13 mouse cellular contexts compared by ENCODE assay signal in the genomic region with DNA sequence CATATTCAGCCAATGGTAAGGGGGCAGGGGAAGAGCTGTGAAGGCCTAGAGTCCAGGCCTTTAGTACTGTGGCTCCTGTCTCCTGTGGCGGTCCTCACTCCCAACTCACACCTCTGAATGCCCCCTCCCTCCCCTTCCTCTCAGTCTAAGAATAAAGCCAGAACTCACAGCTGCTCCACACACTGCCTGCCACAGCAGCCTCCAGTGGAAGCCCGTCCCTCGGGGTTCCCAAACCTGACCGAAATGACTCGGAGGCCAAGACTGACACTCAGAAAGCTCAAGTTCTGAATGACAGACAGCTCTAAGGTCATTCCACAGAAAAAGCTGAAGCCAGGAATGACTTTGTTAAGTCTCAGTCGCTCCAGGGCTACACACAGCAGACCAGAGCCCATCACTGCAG. TPM values are rescaled to one million over a fixed set of nuclear protein-coding genes. Genes with fewer than 3 reads are reported as not detected.
DNase-seq lines count a peak whose midpoint lies in the region; ATAC-seq and TF ChIP-seq lines count a peak whose summit lies in the region.
"Had no signal": no experiment of that assay in that cellular context is flagged by ENCODE, and none has a peak within 500 bp of the region (broad histone marks: within the 10 kb centered on the region; RNA-seq: fewer than 3 reads in every experiment).

No protein-coding gene starts in this region.

- no peaks in the 10 kb centered on the region for H3K9me3 ChIP-seq in hindbrain, embryonic 11.5 days (ENCODE audit: control insufficient read depth, low read length)
- no peaks in the 10 kb centered on the region for H3K9me3 ChIP-seq in hindbrain, embryonic 10.5 days
- no peaks in the 10 kb centered on the region for H3K9me3 ChIP-seq in ES-E14 (ENCODE audit: control insufficient read depth, insufficient read depth, low read depth, low read length)
- no peaks in the 10 kb centered on the region for H3K9me3 ChIP-seq in midbrain, embryonic 12.5 days
- H3K9me3 ChIP-seq: G1E; stomach, embryonic 15.5 days had no signal

- peak; percentile 62 for DNase-seq in cerebellum, adult 11-12 months
- DNase-seq in hindbrain, embryonic 11.5 days (ENCODE audit: low spot score) = peak; percentile 11
- DNase-seq in hindbrain, embryonic 10.5 days (ENCODE audit: low spot score) = no peak
- no peak for DNase-seq in ES-E14 (ENCODE audit: low read depth, low spot score)
- DNase-seq in embryo, embryonic 10 days (ENCODE audit: low spot score) = no peak
- DNase-seq in thymus, postnatal 25 days = no peak
- DNase-seq: lung, postnatal 10 days had no signal

- no peaks in the 10 kb centered on the region; the same call in 1 of the 2 replicates for H3K4me1 ChIP-seq in hindbrain, embryonic 11.5 days (replicated peaks; ENCODE audit: control insufficient read depth, insufficient read depth, low read length)
- peaks cover 22% of the 10 kb centered on the region for H3K4me1 ChIP-seq in hindbrain, embryonic 10.5 days (replicated peaks)
- H3K4me1 ChIP-seq in ES-E14 (ENCODE audit: control insufficient read depth in 2 of 2, insufficient read depth in 2 of 2, low read length in 2 of 2, poor library complexity in 1 of 2) = no peaks in the 10 kb centered on the region; a peak in 1 of 4 replicates
- peaks cover 18% of the 10 kb centered on the region for H3K4me1 ChIP-seq in midbrain, embryonic 12.5 days

- no peak overlapping the region for H3K9ac ChIP-seq in hindbrain, embryonic 11.5 days (ENCODE audit: low read depth, low read length)
- H3K9ac ChIP-seq in ES-E14 (ENCODE audit: insufficient read depth, low read depth, low read length, poor library complexity, severe bottlenecking) = 0 out of 2 replicates have a peak overlapping the region, but pooled peaks have one; percentile 11
- no peak overlapping the region for H3K9ac ChIP-seq in midbrain, embryonic 12.5 days (replicated peaks)

- no peak overlapping the region for H3K27ac ChIP-seq in hindbrain, embryonic 11.5 days (ENCODE audit: low read depth, low read length)
- no peak overlapping the region for H3K27ac ChIP-seq in hindbrain, embryonic 10.5 days
- H3K27ac ChIP-seq in ES-E14 (ENCODE audit: insufficient read depth, low read depth, low read length, poor library complexity, severe bottlenecking) = no peak overlapping the region
- H3K27ac ChIP-seq in midbrain, embryonic 12.5 days (replicated peaks) = no peak overlapping the region
- H3K27ac ChIP-seq: stomach, embryonic 15.5 days had no signal

- H3K36me3 ChIP-seq in hindbrain, embryonic 11.5 days (ENCODE audit: control insufficient read depth, insufficient read depth, low read length) = no peaks in the 10 kb centered on the region
- no peaks in the 10 kb centered on the region for H3K36me3 ChIP-seq in hindbrain, embryonic 10.5 days
- no peaks in the 10 kb centered on the region for H3K36me3 ChIP-seq in ES-E14 (ENCODE audit: control insufficient read depth, insufficient read depth, low read length, poor library complexity, severe bottlenecking)
- peaks cover 6% of the 10 kb centered on the region; the same call in 1 of the 2 replicates for H3K36me3 ChIP-seq in midbrain, embryonic 12.5 days
- H3K36me3 ChIP-seq: G1E; stomach, embryonic 15.5 days had no signal

- in situ Hi-C loops in ES-E14 (cut with MboI; ENCODE audit: low sequenced_read_pairs in 2 of 2, unreplicated experiment in 2 of 2) = no loop called here

- no peak overlapping the region; the same call in 1 of the 2 replicates for H3K4me2 ChIP-seq in hindbrain, embryonic 11.5 days (replicated peaks; ENCODE audit: low read depth, low read length)
- peak overlapping the region; percentile 83; the same call in 1 of the 2 replicates for H3K4me2 ChIP-seq in midbrain, embryonic 12.5 days (replicated peaks)

- ATAC-seq in cerebellum, adult (ENCODE audit: insufficient number of reproducible peaks, low FRiP score, low TSS enrichment) = no peak
- ATAC-seq in hindbrain, embryonic 11.5 days (ENCODE audit: low FRiP score) = no peak
- ATAC-seq in midbrain, embryonic 12.5 days (ENCODE audit: low FRiP score, low read depth) = no peak
- ATAC-seq: activated CD4-positive, CD25-positive, alpha-beta regulatory T cell, adult 4 months; intestine, postnatal 0 days had no signal

- H3K4me3 ChIP-seq in hindbrain, embryonic 11.5 days (ENCODE audit: low read depth, low read length) = no peak overlapping the region
- no peak overlapping the region for H3K4me3 ChIP-seq in hindbrain, embryonic 10.5 days
- H3K4me3 ChIP-seq in ES-E14 (ENCODE audit: insufficient read depth in 1 of 2, low read depth in 1 of 2, low read length in 2 of 2, poor library complexity in 1 of 2, severe bottlenecking in 1 of 2) = no peak overlapping the region
- H3K4me3 ChIP-seq in midbrain, embryonic 12.5 days = no peak overlapping the region

- no peaks in the 10 kb centered on the region for H3K27me3 ChIP-seq in hindbrain, embryonic 11.5 days (ENCODE audit: control insufficient read depth, insufficient read depth, low read length)
- H3K27me3 ChIP-seq in hindbrain, embryonic 10.5 days (ENCODE audit: insufficient read depth, poor library complexity, severe bottlenecking) = peaks cover 20% of the 10 kb centered on the region
- no peaks in the 10 kb centered on the region for H3K27me3 ChIP-seq in midbrain, embryonic 12.5 days
- H3K27me3 ChIP-seq: stomach, embryonic 15.5 days had no signal

- WGBS in hindbrain, embryonic 11.5 days = 78% methylated on average over 6 of the region's 6 CpGs
- WGBS in hindbrain, embryonic 10.5 days = 67% methylated on average over 6 of the region's 6 CpGs
- WGBS in midbrain, embryonic 12.5 days = 74% methylated on average over 6 of the region's 6 CpGs

TF ChIP-seq in ES-E14, 5 proteins besides CTCF, POLR2A, EP300 and RAD21:
- no peak for TF ChIP-seq ZNF384 (IDR thresholded peaks at IDR 0.05; ENCODE audit: low read depth, low read length)
- no peak for TF ChIP-seq CHD2 (IDR thresholded peaks at IDR 0.05; ENCODE audit: low read depth, low read length)

RNA-seq across cellular contexts. Expression of a gene that starts 1.1 kb away (rescaled TPM):
- 10.2 and 11.9 TPM in 2 replicates for polyA plus RNA-seq in hindbrain, embryonic 11.5 days (2014; fragmentation: Nextera tagmentation; extraction: Ambion mirVana)
- polyA plus RNA-seq in hindbrain, embryonic 10.5 days (2016; fragmentation: Nextera tagmentation; extraction: Ambion mirVana) = 8.8 and 20.4 TPM in 2 replicates
- 37.0 and 79.2 TPM in 2 replicates for total RNA-seq in ES-E14 (2012; rRNA removed)
- polyA plus RNA-seq in midbrain, embryonic 12.5 days (2016; fragmentation: Nextera tagmentation; extraction: Ambion mirVana) = 32.4 and 33.1 TPM in 2 replicates
- polyA plus RNA-seq: activated CD4-positive, CD25-positive, alpha-beta regulatory T cell, adult 4 months had no signal

RNA-seq across cellular contexts. Expression of a gene that starts 27.2 kb away (rescaled TPM):
- 0.11 and 0.15 TPM in 2 replicates for polyA plus RNA-seq in hindbrain, embryonic 11.5 days (2014; fragmentation: Nextera tagmentation; extraction: Ambion mirVana)
- polyA plus RNA-seq in hindbrain, embryonic 10.5 days (2016; fragmentation: Nextera tagmentation; extraction: Ambion mirVana) = 0.14 and 0.47 TPM in 2 replicates
- total RNA-seq in ES-E14 (2012; rRNA removed) = 1.0 and 2.2 TPM in 2 replicates
- 0.17 and 0.29 TPM in 2 replicates for polyA plus RNA-seq in midbrain, embryonic 12.5 days (2016; fragmentation: Nextera tagmentation; extraction: Ambion mirVana)
- polyA plus RNA-seq: activated CD4-positive, CD25-positive, alpha-beta regulatory T cell, adult 4 months had no signal

RNA-seq across cellular contexts. Expression of a gene that starts 46.5 kb away (rescaled TPM):
- 0.08 and 0.20 TPM in 2 replicates for polyA plus RNA-seq in hindbrain, embryonic 11.5 days (2014; fragmentation: Nextera tagmentation; extraction: Ambion mirVana)
- 0.06 and 0.33 TPM in 2 replicates for polyA plus RNA-seq in hindbrain, embryonic 10.5 days (2016; fragmentation: Nextera tagmentation; extraction: Ambion mirVana)
- total RNA-seq in ES-E14 (2012; rRNA removed) = 0.26 and 0.31 TPM in 2 replicates
- 0.11 and 0.22 TPM in 2 replicates for polyA plus RNA-seq in midbrain, embryonic 12.5 days (2016; fragmentation: Nextera tagmentation; extraction: Ambion mirVana)
- polyA plus RNA-seq: G1E had no signal

RNA-seq across cellular contexts. Expression of a gene that starts 50.9 kb away (rescaled TPM):
- polyA plus RNA-seq in hindbrain, embryonic 11.5 days (2014; fragmentation: Nextera tagmentation; extraction: Ambion mirVana) = 35.1 and 38.9 TPM in 2 replicates
- 46.9 and 51.7 TPM in 2 replicates for polyA plus RNA-seq in hindbrain, embryonic 10.5 days (2016; fragmentation: Nextera tagmentation; extraction: Ambion mirVana)
- 34.4 and 35.7 TPM in 2 replicates for total RNA-seq in ES-E14 (2012; rRNA removed)
- polyA plus RNA-seq in midbrain, embryonic 12.5 days (2016; fragmentation: Nextera tagmentation; extraction: Ambion mirVana) = 64.7 and 68.1 TPM in 2 replicates

Comparison
In these comparisons a context has a peak if more than half of its experiments do, and no peak if none do; other contexts are left out.
1. DNase-seq: peak in cerebellum, adult 11-12 months (single experiment) and hindbrain, embryonic 11.5 days (single experiment); none in hindbrain, embryonic 10.5 days (single experiment), ES-E14 (single experiment), embryo, embryonic 10 days (single experiment) and thymus, postnatal 25 days (single experiment).